Mouse (Mus musculus) embryo, embryonic 11 days (tissue): ENCODE measurements around the gene Akirin2.
"Not testable (repeated sequence)": the region's sequence is repeated elsewhere in the genome, so short reads cannot be mapped to it uniquely, and the experiment has no call there.

ENCODE experiments used
- DNase-seq: peaks from one replicate; pipeline ENCODE4 v3.0.0-alpha.2; 2015

Gene Akirin2

DNA sequence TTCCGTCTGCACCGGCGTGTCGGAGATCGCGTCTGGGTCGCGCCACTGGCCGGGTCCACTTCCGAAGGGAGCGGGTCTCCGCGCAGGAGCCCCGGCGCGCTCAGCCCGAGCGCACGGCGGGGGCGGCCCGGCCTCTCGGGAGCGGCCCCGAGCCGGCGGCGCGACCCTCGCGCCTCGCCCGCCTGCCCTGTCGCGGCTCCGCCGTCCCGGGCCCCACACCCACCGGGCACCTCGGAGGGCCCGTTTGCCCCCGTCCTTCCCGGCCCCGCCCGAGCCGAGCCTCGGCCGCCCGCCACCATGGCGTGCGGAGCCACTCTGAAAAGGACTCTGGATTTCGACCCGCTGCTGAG, at the start of gene Akirin2:
Gene Akirin2 (plus strand): TSS at position 190 of the 350 bp plus-strand sequence.
- DNase-seq, result no peak

GRCm38 (mm10) chr4:34510305-34510704, 40.4 kb upstream of the Akirin2 start:
- DNase-seq, result no peak

- peak; percentile 2 for DNase-seq
Measured at GRCm38 (mm10) chr4:34522846-34523245, 27.9 kb upstream of the Akirin2 start.

- no peak for DNase-seq
Measured at GRCm38 (mm10) chr4:34523586-34523985, 27.2 kb upstream of the Akirin2 start.

DNA sequence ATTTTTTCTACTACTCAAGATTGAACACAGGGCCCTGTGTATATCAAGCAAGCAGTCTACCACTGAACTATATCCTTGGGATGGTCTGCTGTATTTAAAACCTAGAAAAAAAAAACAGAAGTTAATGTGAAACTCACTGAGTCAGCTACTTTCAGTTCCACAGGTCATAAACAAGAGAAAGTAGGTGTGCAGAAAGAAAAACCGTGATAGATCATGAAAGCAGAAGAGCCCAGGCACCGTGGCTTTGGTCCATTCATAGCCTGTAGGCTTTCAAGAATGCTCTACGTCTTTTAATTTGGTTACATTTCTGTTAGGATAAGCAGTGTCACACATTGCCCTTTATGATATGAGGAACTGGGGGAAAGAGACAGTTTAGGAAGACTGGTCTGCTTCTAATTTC, 24.0 kb upstream of the Akirin2 start:
- DNase-seq, result no peak

DNA sequence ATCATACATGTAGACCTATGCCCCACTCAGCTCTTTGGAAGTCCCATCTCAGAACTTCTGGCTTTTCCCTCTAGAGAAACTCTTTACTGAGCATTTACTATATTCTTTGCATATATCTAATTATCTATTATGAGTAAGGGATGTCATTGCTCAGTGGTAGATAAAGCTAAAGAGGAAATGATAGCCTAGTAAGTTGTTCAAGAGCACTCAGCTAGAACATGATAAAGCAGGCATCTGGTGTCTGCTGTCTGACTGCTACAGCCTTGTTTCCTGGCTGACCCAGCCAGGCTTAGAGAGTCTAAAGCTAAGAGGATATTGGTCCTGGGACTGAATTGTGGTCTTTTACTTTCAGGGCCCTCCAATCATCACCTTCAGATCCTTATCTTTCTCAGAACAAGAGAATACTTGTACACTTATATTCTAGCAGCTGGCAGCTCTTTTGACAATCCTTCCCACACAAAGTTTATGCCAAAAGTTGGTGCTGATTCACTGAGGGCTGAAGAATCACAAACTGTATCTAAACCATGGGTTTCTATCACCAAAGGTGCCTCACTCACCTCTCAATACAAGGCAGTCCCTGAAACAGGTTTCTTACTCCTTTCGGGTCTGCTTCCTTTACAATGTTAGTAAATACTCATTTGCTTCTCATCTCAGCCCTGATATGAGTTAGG, 22.2 kb upstream of the Akirin2 start:
- DNase-seq, result no peak

DNA sequence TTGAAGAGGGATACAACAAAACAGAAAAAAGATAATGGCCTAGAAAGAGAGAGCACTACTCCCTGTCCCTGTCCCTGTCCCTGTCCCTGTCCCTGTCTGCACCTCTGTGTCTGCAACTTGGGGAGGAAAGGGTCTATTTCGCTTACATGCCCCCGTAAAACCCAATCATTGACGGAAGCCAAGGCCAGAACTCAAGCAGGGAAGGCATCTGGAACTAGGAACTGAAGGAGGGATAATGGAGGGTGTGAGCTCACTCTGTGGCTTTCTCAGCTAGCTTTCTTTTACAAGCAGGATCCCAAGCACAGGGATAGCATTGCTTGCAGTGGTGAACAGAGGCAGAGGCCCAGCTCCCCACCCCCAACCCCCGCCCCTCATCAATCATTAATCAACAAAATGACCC, 21.4 kb upstream of the Akirin2 start:
- no peak for DNase-seq

DNA sequence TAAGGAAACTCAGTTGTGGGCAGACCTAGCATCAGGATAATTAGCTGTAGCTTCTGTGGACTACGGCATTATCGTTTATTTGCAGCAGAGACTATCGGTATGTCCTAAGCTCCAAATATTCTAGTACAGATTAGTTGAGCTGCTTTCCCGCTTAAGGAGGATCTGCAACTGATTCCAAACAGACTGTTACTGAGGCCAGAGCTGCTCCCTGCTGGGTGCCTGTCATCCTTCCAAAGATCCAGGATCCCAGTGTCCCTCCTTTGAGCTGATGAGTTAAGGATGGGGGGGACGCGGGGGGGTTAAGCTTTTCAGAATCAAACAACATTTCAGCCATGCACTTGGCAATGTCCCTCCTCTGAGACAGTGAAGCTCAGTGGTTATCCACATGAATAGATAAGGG, 20.8 kb upstream of the Akirin2 start:
- DNase-seq, result no peak

- peak; percentile 97 for DNase-seq
Measured at GRCm38 (mm10) chr4:34549981-34550747, 573 bp upstream of the Akirin2 start.

DNA sequence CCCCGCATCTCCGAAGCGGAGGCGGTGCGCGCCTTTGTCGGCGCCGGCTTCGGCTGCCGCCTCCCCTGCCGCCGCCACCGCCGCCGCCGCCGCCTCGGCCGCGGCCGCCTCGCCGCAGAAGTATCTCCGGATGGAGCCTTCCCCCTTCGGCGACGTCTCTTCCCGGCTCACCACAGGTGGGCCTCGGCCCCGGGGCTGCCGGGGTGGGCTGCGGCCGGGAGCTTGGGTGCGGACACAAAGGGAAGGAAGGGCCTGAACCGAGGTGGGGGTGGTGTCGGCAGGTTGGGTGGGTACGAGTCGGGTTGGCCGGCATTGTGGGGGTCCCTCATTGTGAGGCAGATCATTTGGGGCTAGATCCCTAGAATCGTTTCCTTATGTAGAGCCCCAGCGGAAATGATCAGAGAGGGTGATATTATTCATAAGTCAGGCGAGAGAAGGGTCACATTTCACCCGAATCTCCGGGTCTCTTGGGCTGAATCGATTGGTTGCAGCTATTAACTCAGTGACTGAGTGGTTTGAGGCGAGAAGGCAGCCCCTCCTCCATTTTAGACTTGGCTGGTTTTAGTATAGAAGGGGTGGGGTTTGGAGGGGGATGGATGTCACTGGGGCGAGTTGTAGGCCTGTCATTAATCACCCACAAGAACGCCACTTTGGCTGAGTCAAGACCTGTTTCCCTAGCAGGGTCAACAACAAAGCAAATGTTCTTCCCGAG, 517 bp downstream of the Akirin2 start:
- peak; percentile 86 for DNase-seq

- DNase-seq, result no peak
Measured at GRCm38 (mm10) chr4:34551966-34552365, 1.2 kb downstream of the Akirin2 start.

GRCm38 (mm10) chr4:34554596-34554995, 3.9 kb downstream of the Akirin2 start:
- DNase-seq, result no peak

DNA sequence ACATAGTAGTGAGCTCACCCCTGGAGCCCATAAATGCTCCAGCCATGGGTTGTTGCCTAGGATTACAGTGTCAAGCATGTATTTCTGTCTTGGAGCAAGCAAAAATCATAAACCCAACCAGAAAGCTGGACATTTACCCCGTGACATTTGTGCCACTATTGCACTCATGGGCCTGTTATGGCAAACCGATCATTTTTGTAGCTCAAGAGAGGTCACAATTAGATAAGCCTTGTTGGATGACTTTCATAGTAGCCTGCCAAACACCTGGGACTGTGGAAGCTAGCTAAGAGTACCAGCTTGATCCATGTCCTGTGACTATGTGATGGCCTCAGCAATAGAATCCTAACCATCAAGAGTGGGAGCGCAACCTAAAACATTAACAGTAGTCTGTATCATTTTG, 4.9 kb downstream of the Akirin2 start:
- no peak for DNase-seq

- DNase-seq, result no peak
Measured at GRCm38 (mm10) chr4:34556183-34556582, 5.4 kb downstream of the Akirin2 start.

DNA sequence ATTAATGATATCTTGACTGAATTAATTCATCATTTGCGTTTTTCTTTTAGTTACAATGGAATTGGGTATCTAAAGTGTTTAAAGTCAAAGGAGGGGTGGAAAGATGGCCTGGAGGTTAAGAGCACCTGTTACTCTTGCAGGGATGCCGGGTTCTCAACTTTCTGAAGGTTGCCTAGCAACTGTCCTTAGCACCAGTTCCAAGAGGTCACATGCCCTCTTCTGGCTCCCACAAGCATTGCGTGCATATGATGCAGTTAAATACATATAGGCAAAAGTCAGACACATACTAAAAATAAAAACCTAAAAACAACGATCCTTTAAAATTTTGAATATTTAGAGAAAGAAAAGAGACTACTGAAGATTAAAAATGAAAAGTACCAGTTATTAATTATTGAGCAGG, 10.2 kb downstream of the Akirin2 start:
- DNase-seq, result peak; percentile 74

DNA sequence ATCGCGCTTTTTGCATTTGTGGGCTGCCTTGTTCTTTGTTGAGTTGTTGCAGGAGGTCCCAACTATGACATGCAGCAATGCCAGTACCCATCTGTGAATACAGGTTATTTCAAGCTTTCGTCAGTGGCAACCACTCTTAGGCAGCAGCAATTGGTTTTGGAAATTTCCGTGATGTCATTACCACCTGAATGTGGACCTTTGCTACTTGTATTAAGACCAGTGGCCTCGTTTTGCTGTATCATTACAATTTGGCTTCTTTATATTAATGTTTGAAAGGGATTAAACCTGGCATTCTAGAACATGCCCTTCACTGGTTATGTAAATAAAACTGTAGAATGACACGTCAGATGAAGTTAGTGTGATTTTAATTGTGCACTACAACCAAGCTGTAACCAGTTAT, 15.5 kb downstream of the Akirin2 start:
- no peak for DNase-seq

DNA sequence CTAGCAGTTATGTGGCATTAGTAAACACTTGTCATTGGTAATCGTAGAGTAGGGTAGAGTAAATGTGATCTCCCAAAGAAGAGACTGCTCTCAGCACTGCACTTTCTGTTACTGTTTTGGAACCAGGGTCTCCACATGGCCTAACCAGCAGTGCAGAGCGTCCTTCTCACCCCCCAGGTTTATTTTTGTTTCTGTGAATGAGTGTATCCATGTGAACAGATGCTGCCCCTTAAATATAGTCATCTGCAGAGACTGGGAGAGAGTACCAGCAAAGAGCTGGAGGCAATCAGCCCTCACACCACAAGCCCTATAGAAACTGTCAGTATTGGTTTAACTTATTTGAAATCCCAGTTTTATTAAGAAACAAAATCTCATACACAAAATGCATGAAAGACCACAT, 22.1 kb downstream of the Akirin2 start:
- DNase-seq, result no peak

GRCm38 (mm10) chr4:34577028-34577427, 26.3 kb downstream of the Akirin2 start:
- DNase-seq, result peak; percentile 12

- DNase-seq, result no peak
Measured at GRCm38 (mm10) chr4:34579215-34579614, 28.5 kb downstream of the Akirin2 start.

- DNase-seq, result not testable (repeated sequence)
Measured at GRCm38 (mm10) chr4:34581489-34581888, 30.8 kb downstream of the Akirin2 start.

DNA sequence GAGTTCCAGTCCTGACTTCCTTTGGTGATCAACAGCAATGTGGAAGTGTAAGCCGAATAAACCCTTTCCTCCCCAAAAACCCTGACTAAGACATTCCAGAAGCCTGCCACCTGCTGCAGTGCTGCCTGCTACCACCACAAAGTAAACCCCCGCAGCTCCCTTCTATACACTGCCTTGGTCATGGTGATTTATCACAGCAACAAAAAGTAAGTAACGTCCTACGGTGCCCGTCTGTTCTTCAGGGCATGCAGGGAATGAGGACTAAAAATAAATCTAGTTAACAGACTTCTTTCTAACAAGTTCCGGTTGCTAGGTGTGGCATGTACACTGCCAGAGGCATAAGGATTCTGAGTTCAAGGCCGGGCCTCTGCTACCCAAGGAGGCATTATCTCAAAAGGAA, 31.3 kb downstream of the Akirin2 start:
- DNase-seq, result no peak

- no peak for DNase-seq
Measured at GRCm38 (mm10) chr4:34582476-34582875, 31.7 kb downstream of the Akirin2 start.

DNA sequence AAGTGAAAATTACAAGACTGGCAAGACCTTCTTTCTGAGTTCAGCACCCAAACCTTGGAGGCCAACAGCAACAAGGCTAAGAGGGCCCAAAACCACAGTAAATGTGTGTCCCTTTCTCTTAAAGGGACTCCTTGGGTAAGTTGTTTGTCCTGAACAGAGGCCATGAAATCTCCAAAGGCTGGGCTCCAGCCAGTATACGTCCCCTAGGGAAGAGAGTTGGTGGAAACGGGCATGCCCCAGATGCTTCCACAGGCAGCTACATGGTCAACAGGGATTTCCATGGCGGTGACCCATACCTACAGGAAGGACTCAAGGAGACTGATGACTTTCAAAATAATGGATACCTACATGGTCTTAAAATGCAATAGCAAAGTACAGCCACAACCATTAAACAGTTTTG, 32.7 kb downstream of the Akirin2 start:
- no peak for DNase-seq
